Mouse (Mus musculus): ENCODE results near the gene Dcun1d4. TPM values are rescaled to one million over a fixed set of nuclear protein-coding genes. Genes with fewer than 3 reads are reported as not detected.

The Dcun1d4 gene
- polyA plus RNA-seq, 1 experiment from 2014 or later, result 24.1 TPM

DNA sequence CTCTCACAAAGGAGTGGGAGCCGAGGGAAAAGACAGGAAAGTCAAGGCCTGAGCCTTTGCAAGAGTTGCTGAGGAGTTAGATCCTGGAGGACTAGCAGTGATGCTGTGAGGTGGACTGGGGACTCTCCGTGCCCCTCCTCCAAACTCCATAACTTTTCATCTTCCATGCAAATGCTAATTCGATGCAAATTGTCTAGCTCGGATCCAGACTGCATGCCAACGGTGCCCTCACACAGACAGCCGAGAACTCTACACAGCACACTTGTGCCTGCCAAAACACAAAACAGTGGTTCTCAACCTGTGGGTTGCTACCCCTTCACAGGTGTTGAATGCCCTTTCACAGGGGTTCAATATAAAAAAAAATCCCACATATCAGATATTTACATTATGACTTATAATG is 123.7 kb downstream of the Dcun1d4 start:
- Histone ChIP-seq H3K27ac (ENCODE audit: low read length) (no peak overlapping the region), H3K27me3 (ENCODE audit: insufficient read depth, low read length) (no peaks in the 10 kb centered on the region), H3K9ac (replicated peaks; ENCODE audit: low read length) (no peak overlapping the region), H3K4me2 (replicated peaks; ENCODE audit: low read depth, low read length) (no peak overlapping the region), H3K4me3 (ENCODE audit: low read length) (no peak overlapping the region), H3K9me3 (ENCODE audit: low read length) (no peaks in the 10 kb centered on the region), H3K36me3 (ENCODE audit: insufficient read depth, low read length) (no peaks in the 10 kb centered on the region), H3K4me1 (ENCODE audit: insufficient read depth, low read length) (no peaks in the 10 kb centered on the region)
- 91% methylated on average over 6 of the region's 6 CpGs for WGBS
- no peak for ATAC-seq (ENCODE audit: low FRiP score, low TSS enrichment)

DNA sequence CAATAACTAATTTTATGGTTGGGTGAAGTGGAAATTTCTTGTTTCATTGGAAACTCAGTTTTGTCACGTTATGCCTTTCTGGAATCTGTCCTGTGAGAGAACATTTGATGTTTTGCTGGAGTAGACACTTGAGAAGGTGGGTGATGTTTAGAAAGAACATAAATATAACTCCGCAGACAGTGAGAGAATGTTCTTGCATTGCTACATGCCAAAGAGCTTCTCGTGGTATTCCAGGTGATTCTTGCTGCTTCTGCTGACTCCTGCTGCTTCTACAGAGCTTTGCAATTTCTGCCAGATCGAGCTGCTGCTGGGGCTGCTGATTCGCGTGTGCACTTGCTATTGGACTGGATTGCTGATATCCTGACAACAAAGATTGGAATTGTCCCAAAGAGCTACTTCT is 124.2 kb downstream of the Dcun1d4 start:
- ATAC-seq (ENCODE audit: low FRiP score, low TSS enrichment), result no peak
- Histone ChIP-seq H3K27ac (ENCODE audit: low read length) (no peak overlapping the region), H3K4me2 (replicated peaks; ENCODE audit: low read depth, low read length) (no peak overlapping the region), H3K9ac (replicated peaks; ENCODE audit: low read length) (no peak overlapping the region), H3K4me1 (ENCODE audit: insufficient read depth, low read length) (no peaks in the 10 kb centered on the region), H3K36me3 (ENCODE audit: insufficient read depth, low read length) (no peaks in the 10 kb centered on the region), H3K9me3 (ENCODE audit: low read length) (no peaks in the 10 kb centered on the region), H3K4me3 (ENCODE audit: low read length) (no peak overlapping the region), H3K27me3 (ENCODE audit: insufficient read depth, low read length) (no peaks in the 10 kb centered on the region)
- 76% methylated on average over 6 of the region's 6 CpGs for WGBS

Other genes starting within 250 kb of the Dcun1d4 start
- gene Fryl, start 224.4 kb upstream of the Dcun1d4 start, polyA plus RNA-seq (2015; fragmentation: Nextera tagmentation; extraction: Ambion mirVana), result 27.9 and 30.1 TPM in 2 replicates
- 244 and 281 TPM in 2 replicates for gene Ociad1, start 188.2 kb upstream of the Dcun1d4 start, polyA plus RNA-seq (2015; fragmentation: Nextera tagmentation; extraction: Ambion mirVana)
- 11.4 and 11.8 TPM in 2 replicates for gene Ociad2, start 140.0 kb upstream of the Dcun1d4 start, polyA plus RNA-seq (2015; fragmentation: Nextera tagmentation; extraction: Ambion mirVana)
- 1.3 and 1.4 TPM in 2 replicates for gene Cwh43, start 74.9 kb upstream of the Dcun1d4 start, polyA plus RNA-seq (2015; fragmentation: Nextera tagmentation; extraction: Ambion mirVana)
- gene Lrrc66, start 151.5 kb downstream of the Dcun1d4 start, polyA plus RNA-seq (2015; fragmentation: Nextera tagmentation; extraction: Ambion mirVana), result 0.34 and 0.62 TPM in 2 replicates
- gene Sgcb, start 166.8 kb downstream of the Dcun1d4 start, polyA plus RNA-seq (2015; fragmentation: Nextera tagmentation; extraction: Ambion mirVana), result 24.9 and 25.5 TPM in 2 replicates
- gene Spata18, start 170.4 kb downstream of the Dcun1d4 start, polyA plus RNA-seq (2015; fragmentation: Nextera tagmentation; extraction: Ambion mirVana), result 0.20 and 0.31 TPM in 2 replicates